Mouse (Mus musculus) heart, adult 11 months (tissue): ENCODE measurements around the gene Npcd.
"Not testable (repeated sequence)": the region's sequence is repeated elsewhere in the genome, so short reads cannot be mapped to it uniquely, and the experiment has no call there.

Source experiments
- DNase-seq: peaks from one replicate; pipeline ENCODE4 v3.0.0; 2022

Gene Npcd

GRCm38 (mm10) chr15:79829431-79829830 lies 4.6 kb downstream of the Npcd start:
- no peak for DNase-seq

GRCm38 (mm10) chr15:79828366-79829035 lies 5.5 kb downstream of the Npcd start:
- DNase-seq: no peak

- DNase-seq: no peak
Observed at GRCm38 (mm10) chr15:79827778-79828210, 6.2 kb downstream of the Npcd start.

- DNase-seq: no peak
Observed at GRCm38 (mm10) chr15:79827061-79827777, 6.8 kb downstream of the Npcd start.

- DNase-seq: no peak
Observed at GRCm38 (mm10) chr15:79826221-79826935, 7.7 kb downstream of the Npcd start.

- DNase-seq: no peak
Observed at GRCm38 (mm10) chr15:79825146-79825825, 8.8 kb downstream of the Npcd start.

GRCm38 (mm10) chr15:79823588-79824280 lies 10.3 kb downstream of the Npcd start:
- peak; percentile 97 for DNase-seq

GRCm38 (mm10) chr15:79822265-79823199 lies 11.5 kb downstream of the Npcd start:
- DNase-seq: no peak

GRCm38 (mm10) chr15:79818325-79818724 lies 15.7 kb downstream of the Npcd start:
- no peak for DNase-seq

GRCm38 (mm10) chr15:79813666-79814258 lies 20.3 kb downstream of the Npcd start:
- no peak for DNase-seq

GRCm38 (mm10) chr15:79812840-79813239 lies 21.2 kb downstream of the Npcd start:
- not testable (repeated sequence) for DNase-seq

- no peak for DNase-seq
Observed at GRCm38 (mm10) chr15:79810997-79811396, 23.0 kb downstream of the Npcd start.

- DNase-seq: no peak
Observed at GRCm38 (mm10) chr15:79810061-79810460, 24.0 kb downstream of the Npcd start.

GRCm38 (mm10) chr15:79808658-79809057 lies 25.4 kb downstream of the Npcd start:
- no peak for DNase-seq

GRCm38 (mm10) chr15:79808114-79808513 lies 25.9 kb downstream of the Npcd start:
- peak; percentile 79 for DNase-seq

GRCm38 (mm10) chr15:79807050-79807449 lies 27.0 kb downstream of the Npcd start:
- DNase-seq: no peak

GRCm38 (mm10) chr15:79805246-79805645 lies 28.8 kb downstream of the Npcd start:
- peak; percentile 83 for DNase-seq

- peak; percentile 97 for DNase-seq
Observed at GRCm38 (mm10) chr15:79804352-79805071, 29.5 kb downstream of the Npcd start, which contains the start of gene Nptxr. Gene Nptxr (minus strand): TSS chr15:79804766.

- peak; percentile 90 for DNase-seq
Observed at GRCm38 (mm10) chr15:79803533-79804351, 30.3 kb downstream of the Npcd start.
